Mouse (Mus musculus): ENCODE measurements around the gene Zbtb17. TPM values are rescaled to one million over a fixed set of nuclear protein-coding genes. Genes with fewer than 3 reads are reported as not detected.

Zbtb17 gene
- polyA plus RNA-seq, 1 experiment from 2014 or later = 30.6 TPM

- Histone ChIP-seq H3K36me3 (ENCODE audit: insufficient read depth) (no peaks in the 10 kb centered on the region), H3K4me2 (peak overlapping the region; percentile 29; the same call in 1 of the 2 replicates), H3K4me3 (ENCODE audit: low read depth, low read length) (no peak overlapping the region), H3K9ac (no peak overlapping the region; the same call in 1 of the 2 replicates), H3K4me1 (ENCODE audit: insufficient read depth) (peaks cover 16% of the 10 kb centered on the region), H3K27me3 (ENCODE audit: insufficient read depth, low read length) (no peaks in the 10 kb centered on the region), H3K9me3 (ENCODE audit: low read depth, low read length) (no peaks in the 10 kb centered on the region), H3K27ac (ENCODE audit: low read depth) (peak overlapping the region; percentile 85)
- ATAC-seq (ENCODE audit: insufficient read depth) (peak; percentile 75), DNase-seq (peak; percentile 87)
- WGBS = 44% methylated on average over 10 of the region's 10 CpGs
- TF ChIP-seq CTCF (IDR thresholded peaks at IDR 0.05; ENCODE audit: low read depth) = no peak
These were observed 61.9 kb downstream of the Zbtb17 start for GRCm38 (mm10) chr4:141506352-141506751.

- peak; percentile 49 for TF ChIP-seq CTCF (IDR thresholded peaks at IDR 0.05; ENCODE audit: low read depth)
- Histone ChIP-seq H3K27me3 (ENCODE audit: insufficient read depth, low read length) (no peaks in the 10 kb centered on the region), H3K4me2 (peak overlapping the region; percentile 29; the same call in 1 of the 2 replicates), H3K4me1 (ENCODE audit: insufficient read depth) (peaks cover 16% of the 10 kb centered on the region), H3K36me3 (ENCODE audit: insufficient read depth) (no peaks in the 10 kb centered on the region), H3K4me3 (ENCODE audit: low read depth, low read length) (no peak overlapping the region), H3K27ac (ENCODE audit: low read depth) (peak overlapping the region; percentile 85), H3K9ac (no peak overlapping the region; the same call in 1 of the 2 replicates), H3K9me3 (ENCODE audit: low read depth, low read length) (no peaks in the 10 kb centered on the region)
- peak; percentile 32; the same call in 1 of the 2 replicates for ATAC-seq (ENCODE audit: insufficient read depth)
- WGBS = 68% methylated on average over 10 of the region's 10 CpGs
- peak; percentile 39 for DNase-seq
These were observed 62.4 kb downstream of the Zbtb17 start for GRCm38 (mm10) chr4:141506893-141507292.

- DNase-seq = no peak
- WGBS = 76% methylated on average over 13 of the region's 13 CpGs
These were observed 66.0 kb downstream of the Zbtb17 start for GRCm38 (mm10) chr4:141510457-141510856.

GRCm38 (mm10) chr4:141512145-141512544 lies 67.7 kb downstream of the Zbtb17 start:
- no peak for TF ChIP-seq CTCF (IDR thresholded peaks at IDR 0.05; ENCODE audit: low read depth)
- H3K9me3 ChIP-seq (ENCODE audit: low read depth, low read length) = no peaks in the 10 kb centered on the region
- no peak overlapping the region for H3K27ac ChIP-seq (ENCODE audit: low read depth)
- H3K4me1 ChIP-seq (ENCODE audit: insufficient read depth) = peaks cover 12% of the 10 kb centered on the region
- H3K27me3 ChIP-seq (ENCODE audit: insufficient read depth, low read length) = no peaks in the 10 kb centered on the region
- ATAC-seq (ENCODE audit: insufficient read depth) (no peak; the same call in 1 of the 2 replicates), DNase-seq (no peak)
- no peak overlapping the region for H3K9ac ChIP-seq
- peaks cover 19% of the 10 kb centered on the region for H3K36me3 ChIP-seq (ENCODE audit: insufficient read depth)
- H3K4me3 ChIP-seq (ENCODE audit: low read depth, low read length) = no peak overlapping the region
- 72% methylated on average over 6 of the region's 6 CpGs for WGBS
- no peak overlapping the region for H3K4me2 ChIP-seq

More at GRCm38 (mm10) chr4:141510457-141510856, 66.0 kb downstream of the Zbtb17 start:
- H3K27ac ChIP-seq (ENCODE audit: low read depth) = no peak overlapping the region
- ATAC-seq (ENCODE audit: insufficient read depth) = no peak
- no peak for TF ChIP-seq CTCF (IDR thresholded peaks at IDR 0.05; ENCODE audit: low read depth)
- no peaks in the 10 kb centered on the region for H3K9me3 ChIP-seq (ENCODE audit: low read depth, low read length)
- no peak overlapping the region for H3K4me3 ChIP-seq (ENCODE audit: low read depth, low read length)
- H3K36me3 ChIP-seq (ENCODE audit: insufficient read depth) = peaks cover 2% of the 10 kb centered on the region; the same call in 1 of the 2 replicates
- H3K4me1 ChIP-seq (ENCODE audit: insufficient read depth) = peaks cover 21% of the 10 kb centered on the region
- H3K4me2 ChIP-seq = no peak overlapping the region
- H3K27me3 ChIP-seq (ENCODE audit: insufficient read depth, low read length) = no peaks in the 10 kb centered on the region
- no peak overlapping the region for H3K9ac ChIP-seq

GRCm38 (mm10) chr4:141514179-141514641 lies 69.8 kb downstream of the Zbtb17 start:
- ATAC-seq (ENCODE audit: insufficient read depth) (peak; percentile 75; the same call in 1 of the 2 replicates), DNase-seq (peak; percentile 70)
- no peak for TF ChIP-seq CTCF (IDR thresholded peaks at IDR 0.05; ENCODE audit: low read depth)
- Histone ChIP-seq H3K27me3 (ENCODE audit: insufficient read depth, low read length) (no peaks in the 10 kb centered on the region), H3K4me3 (ENCODE audit: low read depth, low read length) (no peak overlapping the region), H3K27ac (ENCODE audit: low read depth) (no peak overlapping the region), H3K36me3 (ENCODE audit: insufficient read depth) (peaks cover 37% of the 10 kb centered on the region), H3K9me3 (ENCODE audit: low read depth, low read length) (no peaks in the 10 kb centered on the region), H3K4me1 (ENCODE audit: insufficient read depth) (peaks cover 6% of the 10 kb centered on the region), H3K9ac (no peak overlapping the region), H3K4me2 (no peak overlapping the region)
- 31% methylated on average over 12 of the region's 12 CpGs for WGBS

Other genes with a start within 250 kb of the Zbtb17 start
- gene Rsg1, start 230.7 kb upstream of the Zbtb17 start, polyA plus RNA-seq (2014; fragmentation: Nextera tagmentation; extraction: Ambion mirVana) = 5.3 and 6.3 TPM in 2 replicates
- gene Arhgef19, start 205.2 kb upstream of the Zbtb17 start, polyA plus RNA-seq (2014; fragmentation: Nextera tagmentation; extraction: Ambion mirVana) = 20.1 and 21.1 TPM in 2 replicates
- 6.9 and 7.6 TPM in 2 replicates for gene Epha2, start 143.4 kb upstream of the Zbtb17 start, polyA plus RNA-seq (2014; fragmentation: Nextera tagmentation; extraction: Ambion mirVana)
- gene Fam131c, start 76.4 kb upstream of the Zbtb17 start, polyA plus RNA-seq (2014; fragmentation: Nextera tagmentation; extraction: Ambion mirVana) = 3.2 and 4.2 TPM in 2 replicates
- gene Clcnka, start 45.9 kb upstream of the Zbtb17 start, polyA plus RNA-seq (2014; fragmentation: Nextera tagmentation; extraction: Ambion mirVana) = 0.31 and 0.80 TPM in 2 replicates
- gene Clcnkb, start 28.6 kb upstream of the Zbtb17 start, polyA plus RNA-seq (2014; fragmentation: Nextera tagmentation; extraction: Ambion mirVana) = not detected in 2 replicates
- 0.80 and 3.2 TPM in 2 replicates for gene Hspb7, start 23.9 kb upstream of the Zbtb17 start, polyA plus RNA-seq (2014; fragmentation: Nextera tagmentation; extraction: Ambion mirVana)
- gene Srarp, start 8.5 kb upstream of the Zbtb17 start, polyA plus RNA-seq (2014; fragmentation: Nextera tagmentation; extraction: Ambion mirVana) = not detected in 2 replicates
- gene Spen, start 93.9 kb downstream of the Zbtb17 start, polyA plus RNA-seq (2014; fragmentation: Nextera tagmentation; extraction: Ambion mirVana) = 15.4 and 15.9 TPM in 2 replicates
- 83.6 and 89.2 TPM in 2 replicates for gene Fblim1, start 161.4 kb downstream of the Zbtb17 start, polyA plus RNA-seq (2014; fragmentation: Nextera tagmentation; extraction: Ambion mirVana)
- gene Tmem82, start 174.0 kb downstream of the Zbtb17 start, polyA plus RNA-seq (2014; fragmentation: Nextera tagmentation; extraction: Ambion mirVana) = 0.38 and 0.50 TPM in 2 replicates
- not detected in 2 replicates for gene Slc25a34, start 179.2 kb downstream of the Zbtb17 start, polyA plus RNA-seq (2014; fragmentation: Nextera tagmentation; extraction: Ambion mirVana)
- 5.1 and 5.4 TPM in 2 replicates for gene Plekhm2, start 220.2 kb downstream of the Zbtb17 start, polyA plus RNA-seq (2014; fragmentation: Nextera tagmentation; extraction: Ambion mirVana)
- gene Rsc1a1, start 240.9 kb downstream of the Zbtb17 start, polyA plus RNA-seq (2014; fragmentation: Nextera tagmentation; extraction: Ambion mirVana) = 0.38 and 3.2 TPM in 2 replicates